ENCODE assay signal across 10 mouse cellular contexts in the genomic region with DNA sequence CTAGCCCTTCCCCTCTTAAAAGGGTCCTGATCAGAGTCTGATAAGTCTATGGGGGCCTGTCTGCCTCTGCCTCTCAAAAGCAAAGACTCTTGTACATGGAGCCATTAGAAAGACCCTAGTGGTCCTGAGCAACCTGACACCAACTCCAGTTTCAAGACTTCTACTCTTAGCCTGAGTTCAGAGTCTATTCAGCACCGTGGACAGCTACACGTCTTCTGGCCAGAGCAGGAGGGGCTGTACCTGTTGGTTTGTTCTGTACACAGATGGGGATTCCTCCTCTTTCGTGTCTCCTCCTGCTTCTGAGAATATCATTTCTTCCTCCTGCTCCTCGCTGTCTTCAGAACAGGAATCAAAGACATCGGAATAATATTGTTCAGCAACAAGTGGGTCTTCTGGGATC.
DNase-seq lines count a peak whose midpoint lies in the region; ATAC-seq and TF ChIP-seq lines count a peak whose summit lies in the region.
"Had no signal": no experiment of that assay in that cellular context is flagged by ENCODE, and none has a peak within 500 bp of the region (broad histone marks: within the 10 kb centered on the region; RNA-seq: fewer than 3 reads in every experiment).

No protein-coding gene starts in this region.

- peak; percentile 36 for DNase-seq in adrenal gland, postnatal 14 days
- DNase-seq in adrenal gland, postnatal 4 days (ENCODE audit: low spot score in 2 of 2), result no peak
- DNase-seq in lung, postnatal 0 days (ENCODE audit: low spot score), result peak; percentile 7
- no peak for DNase-seq in lung, postnatal 25 days (ENCODE audit: low spot score)
- peak; percentile 0 for DNase-seq in Muller cell, postnatal 12 days (ENCODE audit: inconsistent ontology term)
- peak; percentile 71 for DNase-seq in kidney, postnatal 10 days
- no peak for DNase-seq in adipocyte (ENCODE audit: low spot score)
- DNase-seq in spleen, postnatal 14 days (ENCODE audit: low spot score in 2 of 2), result no peak
- DNase-seq: B cell, adult 2 months had no signal

- no peak for TF ChIP-seq CTCF in lung, postnatal 0 days (IDR thresholded peaks at IDR 0.05)

- H3K4me1 ChIP-seq in lung, postnatal 0 days (ENCODE audit: insufficient read depth, low read depth, low read length), result no peaks in the 10 kb centered on the region
- H3K4me1 ChIP-seq: embryonic facial prominence, embryonic 12.5 days had no signal

- H3K9me3 ChIP-seq in lung, postnatal 0 days (ENCODE audit: low read length), result no peaks in the 10 kb centered on the region

- no peak for TF ChIP-seq EP300 in lung, postnatal 0 days (IDR thresholded peaks at IDR 0.05)

- no peak overlapping the region for H3K4me2 ChIP-seq in lung, postnatal 0 days (replicated peaks; ENCODE audit: low read depth, low read length)
- H3K4me2 ChIP-seq: embryonic facial prominence, embryonic 12.5 days had no signal

- WGBS in lung, postnatal 0 days, result 26% methylated on average over 5 of the region's 5 CpGs

- H3K9ac ChIP-seq in lung, postnatal 0 days (replicated peaks; ENCODE audit: low read depth), result no peak overlapping the region
- H3K9ac ChIP-seq: embryonic facial prominence, embryonic 12.5 days had no signal

- no peaks in the 10 kb centered on the region for H3K27me3 ChIP-seq in lung, postnatal 0 days (replicated peaks; ENCODE audit: insufficient read depth, low read length)
- H3K27me3 ChIP-seq: embryonic facial prominence, embryonic 12.5 days had no signal

- H3K27ac ChIP-seq in lung, postnatal 0 days (ENCODE audit: low read length), result no peak overlapping the region
- H3K27ac ChIP-seq: embryonic facial prominence, embryonic 12.5 days had no signal

- H3K4me3 ChIP-seq in lung, postnatal 0 days (ENCODE audit: low read depth, low read length), result no peak overlapping the region
- H3K4me3 ChIP-seq: embryonic facial prominence, embryonic 12.5 days had no signal

- ATAC-seq in lung, postnatal 0 days, result no peak

- no peaks in the 10 kb centered on the region for H3K36me3 ChIP-seq in lung, postnatal 0 days (ENCODE audit: insufficient read depth, low read length)
- H3K36me3 ChIP-seq: embryonic facial prominence, embryonic 12.5 days had no signal

Comparison
In these comparisons a context has a peak if more than half of its experiments do, and no peak if none do; other contexts are left out.
1. DNase-seq: peak in adrenal gland, postnatal 14 days (single experiment), lung, postnatal 0 days (single experiment), Muller cell, postnatal 12 days (single experiment) and kidney, postnatal 10 days (single experiment); none in adrenal gland, postnatal 4 days (0 of 2), lung, postnatal 25 days (single experiment), adipocyte (single experiment) and spleen, postnatal 14 days (0 of 2).